Mouse (Mus musculus) liver, postnatal 0 days (tissue): Measurements from ENCODE around the gene Cobll1.

Experiments used
- CTCF ChIP-seq: sonication (generic); IDR thresholded peaks from 2 replicates; pipeline ENCODE4 v1.5.1; 2016; ENCODE audit warnings: antibody characterized with exemption, low read depth
- EP300 ChIP-seq: IDR thresholded peaks from 2 replicates; pipeline ENCODE4 v1.6.1; 2016; ENCODE audit warnings: antibody characterized with exemption, low read depth, mild to moderate bottlenecking

- TF ChIP-seq CTCF (no peak), EP300 (no peak)
These were observed 122.6 kb downstream of the Cobll1 start for GRCm38 (mm10) chr2:65116428-65117125.
